Mouse (Mus musculus): Measurements from ENCODE around the gene Fbxw8. TPM values are rescaled to one million over a fixed set of nuclear protein-coding genes. Genes with fewer than 3 reads are reported as not detected.

Gene Fbxw8
- polyA plus RNA-seq, 1 experiment from 2014 or later, result 31.7 TPM

- Histone ChIP-seq H3K9me3 (replicated peaks) (no peaks in the 10 kb centered on the region), H3K36me3 (peaks cover 49% of the 10 kb centered on the region), H3K4me3 (no peak overlapping the region), H3K4me1 (peaks cover 28% of the 10 kb centered on the region), H3K27me3 (ENCODE audit: low read depth, poor library complexity, severe bottlenecking) (no peaks in the 10 kb centered on the region), H3K27ac (replicated peaks) (0 out of 2 replicates have a peak overlapping the region, but pooled peaks have one; percentile 3)
- DNase-seq (ENCODE audit: low spot score), result no peak
- WGBS, result 38% methylated on average over 2 of the region's 2 CpGs
Measured at GRCm38 (mm10) chr5:118120670-118121069, 34.6 kb downstream of the Fbxw8 start.

GRCm38 (mm10) chr5:118118922-118119321 is 36.3 kb downstream of the Fbxw8 start:
- no peak overlapping the region for H3K27ac ChIP-seq (replicated peaks)
- no peak overlapping the region for H3K4me3 ChIP-seq
- 92% methylated on average over 5 of the region's 5 CpGs for WGBS
- H3K9me3 ChIP-seq (replicated peaks), result no peaks in the 10 kb centered on the region
- H3K36me3 ChIP-seq, result peaks cover 40% of the 10 kb centered on the region
- H3K27me3 ChIP-seq (ENCODE audit: low read depth, poor library complexity, severe bottlenecking), result no peaks in the 10 kb centered on the region
- DNase-seq (ENCODE audit: low spot score), result no peak
- H3K4me1 ChIP-seq, result peaks cover 28% of the 10 kb centered on the region

- Histone ChIP-seq H3K9me3 (replicated peaks) (no peaks in the 10 kb centered on the region), H3K36me3 (peaks cover 44% of the 10 kb centered on the region), H3K4me3 (no peak overlapping the region), H3K4me1 (peaks cover 23% of the 10 kb centered on the region), H3K27ac (replicated peaks) (0 out of 2 replicates have a peak overlapping the region, but pooled peaks have one; percentile 38), H3K27me3 (ENCODE audit: low read depth, poor library complexity, severe bottlenecking) (no peaks in the 10 kb centered on the region)
- DNase-seq (ENCODE audit: low spot score), result no peak
- 89% methylated on average over 3 of the region's 3 CpGs for WGBS
Measured at GRCm38 (mm10) chr5:118118351-118118750, 36.9 kb downstream of the Fbxw8 start.

- no peaks in the 10 kb centered on the region for H3K27me3 ChIP-seq (ENCODE audit: low read depth, poor library complexity, severe bottlenecking)
- no peaks in the 10 kb centered on the region for H3K9me3 ChIP-seq (replicated peaks)
- H3K4me3 ChIP-seq, result no peak overlapping the region
- 85% methylated on average over 13 of the region's 13 CpGs for WGBS
- H3K27ac ChIP-seq (replicated peaks), result no peak overlapping the region
- no peak for DNase-seq (ENCODE audit: low spot score)
- 0 out of 2 replicates have a peak, but pooled peaks cover 6% of the 10 kb centered on the region for H3K4me1 ChIP-seq
- peaks cover 73% of the 10 kb centered on the region for H3K36me3 ChIP-seq
Measured at GRCm38 (mm10) chr5:118113617-118114016, 41.6 kb downstream of the Fbxw8 start.

- H3K36me3 ChIP-seq, result peaks cover 73% of the 10 kb centered on the region
- no peaks in the 10 kb centered on the region for H3K9me3 ChIP-seq (replicated peaks)
- H3K27me3 ChIP-seq (ENCODE audit: low read depth, poor library complexity, severe bottlenecking), result no peaks in the 10 kb centered on the region
- no peak overlapping the region for H3K4me3 ChIP-seq
- peaks cover 11% of the 10 kb centered on the region; the same call in 1 of the 2 replicates for H3K4me1 ChIP-seq
- no peak overlapping the region for H3K27ac ChIP-seq (replicated peaks)
- DNase-seq (ENCODE audit: low spot score), result no peak
- 94% methylated on average over 7 of the region's 7 CpGs for WGBS
Measured at GRCm38 (mm10) chr5:118113043-118113442, 42.2 kb downstream of the Fbxw8 start.

- Histone ChIP-seq H3K36me3 (peaks cover 85% of the 10 kb centered on the region), H3K9me3 (replicated peaks) (no peaks in the 10 kb centered on the region), H3K4me3 (no peak overlapping the region), H3K27me3 (ENCODE audit: low read depth, poor library complexity, severe bottlenecking) (no peaks in the 10 kb centered on the region), H3K4me1 (peaks cover 6% of the 10 kb centered on the region; the same call in 1 of the 2 replicates), H3K27ac (replicated peaks) (0 out of 2 replicates have a peak overlapping the region, but pooled peaks have one; percentile 19)
- no peak for DNase-seq (ENCODE audit: low spot score)
- WGBS, result 89% methylated on average over 7 of the region's 7 CpGs
Measured at GRCm38 (mm10) chr5:118108794-118109440, 46.3 kb downstream of the Fbxw8 start.

- H3K9me3 ChIP-seq (replicated peaks), result no peaks in the 10 kb centered on the region
- peaks cover 84% of the 10 kb centered on the region for H3K36me3 ChIP-seq
- no peak overlapping the region for H3K4me3 ChIP-seq
- no peak for DNase-seq (ENCODE audit: low spot score)
- H3K4me1 ChIP-seq, result peaks cover 6% of the 10 kb centered on the region; the same call in 1 of the 2 replicates
- WGBS, result 89% methylated on average over 17 of the region's 17 CpGs
- H3K27me3 ChIP-seq (ENCODE audit: low read depth, poor library complexity, severe bottlenecking), result no peaks in the 10 kb centered on the region
- H3K27ac ChIP-seq (replicated peaks), result 0 out of 2 replicates have a peak overlapping the region, but pooled peaks have one; percentile 19
Measured at GRCm38 (mm10) chr5:118108124-118108793, 47.0 kb downstream of the Fbxw8 start.

GRCm38 (mm10) chr5:118106667-118107066 is 48.6 kb downstream of the Fbxw8 start:
- Histone ChIP-seq H3K9me3 (replicated peaks) (no peaks in the 10 kb centered on the region), H3K36me3 (peaks cover 75% of the 10 kb centered on the region), H3K27ac (replicated peaks) (no peak overlapping the region), H3K4me1 (peaks cover 6% of the 10 kb centered on the region; the same call in 1 of the 2 replicates), H3K27me3 (ENCODE audit: low read depth, poor library complexity, severe bottlenecking) (no peaks in the 10 kb centered on the region), H3K4me3 (no peak overlapping the region)
- no peak for DNase-seq (ENCODE audit: low spot score)
- 98% methylated on average over 10 of the region's 10 CpGs for WGBS

- Histone ChIP-seq H3K4me3 (no peak overlapping the region), H3K4me1 (peaks cover 6% of the 10 kb centered on the region; the same call in 1 of the 2 replicates), H3K27me3 (ENCODE audit: low read depth, poor library complexity, severe bottlenecking) (no peaks in the 10 kb centered on the region), H3K36me3 (peaks cover 68% of the 10 kb centered on the region), H3K9me3 (replicated peaks) (no peaks in the 10 kb centered on the region), H3K27ac (replicated peaks) (no peak overlapping the region)
- DNase-seq (ENCODE audit: low spot score), result no peak
- 92% methylated on average over 8 of the region's 8 CpGs for WGBS
Measured at GRCm38 (mm10) chr5:118105536-118105935, 49.7 kb downstream of the Fbxw8 start.

- Histone ChIP-seq H3K9me3 (replicated peaks) (no peaks in the 10 kb centered on the region), H3K4me1 (peaks cover 4% of the 10 kb centered on the region), H3K36me3 (peaks cover 48% of the 10 kb centered on the region), H3K27me3 (ENCODE audit: low read depth, poor library complexity, severe bottlenecking) (no peaks in the 10 kb centered on the region), H3K4me3 (no peak overlapping the region), H3K27ac (replicated peaks) (no peak overlapping the region)
- 90% methylated on average over 8 of the region's 8 CpGs for WGBS
- DNase-seq (ENCODE audit: low spot score), result no peak
Measured at GRCm38 (mm10) chr5:118099870-118100478, 55.3 kb downstream of the Fbxw8 start.

- no peak for DNase-seq (ENCODE audit: low spot score)
- Histone ChIP-seq H3K27me3 (ENCODE audit: low read depth, poor library complexity, severe bottlenecking) (no peaks in the 10 kb centered on the region), H3K27ac (replicated peaks) (no peak overlapping the region; the same call in 1 of the 2 replicates), H3K4me3 (no peak overlapping the region), H3K9me3 (replicated peaks) (no peaks in the 10 kb centered on the region), H3K36me3 (peaks cover 55% of the 10 kb centered on the region), H3K4me1 (peaks cover 4% of the 10 kb centered on the region)
- WGBS, result 90% methylated on average over 11 of the region's 11 CpGs
Measured at GRCm38 (mm10) chr5:118099069-118099869, 56.0 kb downstream of the Fbxw8 start.

- Histone ChIP-seq H3K9me3 (replicated peaks) (no peaks in the 10 kb centered on the region), H3K4me1 (peaks cover 4% of the 10 kb centered on the region), H3K36me3 (peaks cover 76% of the 10 kb centered on the region), H3K27me3 (ENCODE audit: low read depth, poor library complexity, severe bottlenecking) (no peaks in the 10 kb centered on the region), H3K4me3 (no peak overlapping the region), H3K27ac (replicated peaks) (no peak overlapping the region)
- 90% methylated on average over 3 of the region's 3 CpGs for WGBS
- DNase-seq (ENCODE audit: low spot score), result no peak
Measured at GRCm38 (mm10) chr5:118096317-118096716, 58.9 kb downstream of the Fbxw8 start.

Data from midbrain, embryonic 10.5 days (tissue).